Mouse (Mus musculus) cerebellum, adult 9-10 months (tissue): ENCODE data around the gene Itgb3.

Source experiments
- DNase-seq: peaks from one replicate; pipeline ENCODE4 v3.0.0; 2022

Gene Itgb3

GRCm38 (mm10) chr11:104582630-104583364 is 25.0 kb upstream of the Itgb3 start:
- no peak for DNase-seq

- no peak for DNase-seq
Measured at GRCm38 (mm10) chr11:104585495-104585894, 22.3 kb upstream of the Itgb3 start.

GRCm38 (mm10) chr11:104587904-104588303 is 19.9 kb upstream of the Itgb3 start:
- no peak for DNase-seq

GRCm38 (mm10) chr11:104588513-104588912 is 19.3 kb upstream of the Itgb3 start:
- DNase-seq: no peak

GRCm38 (mm10) chr11:104589570-104589969 is 18.2 kb upstream of the Itgb3 start:
- no peak for DNase-seq

- DNase-seq: peak; percentile 86
Measured at GRCm38 (mm10) chr11:104590148-104590547, 17.7 kb upstream of the Itgb3 start.

- DNase-seq: no peak
Measured at GRCm38 (mm10) chr11:104592066-104592835, 15.5 kb upstream of the Itgb3 start.

- no peak for DNase-seq
Measured at GRCm38 (mm10) chr11:104596365-104596764, 11.4 kb upstream of the Itgb3 start.

GRCm38 (mm10) chr11:104599265-104599945 is 8.4 kb upstream of the Itgb3 start:
- no peak for DNase-seq

GRCm38 (mm10) chr11:104600675-104601074 is 7.1 kb upstream of the Itgb3 start:
- no peak for DNase-seq

- no peak for DNase-seq
Measured at GRCm38 (mm10) chr11:104604192-104604591, 3.6 kb upstream of the Itgb3 start.

- no peak for DNase-seq
Measured at GRCm38 (mm10) chr11:104608249-104608920, 585 bp downstream of the Itgb3 start.

- DNase-seq: no peak
Measured at GRCm38 (mm10) chr11:104609033-104609684, 1.4 kb downstream of the Itgb3 start.

GRCm38 (mm10) chr11:104609733-104610132 is 1.9 kb downstream of the Itgb3 start:
- DNase-seq: no peak

- DNase-seq: no peak
Measured at GRCm38 (mm10) chr11:104611579-104612151, 3.9 kb downstream of the Itgb3 start.

GRCm38 (mm10) chr11:104613551-104613950 is 5.8 kb downstream of the Itgb3 start:
- no peak for DNase-seq

GRCm38 (mm10) chr11:104614130-104614529 is 6.3 kb downstream of the Itgb3 start:
- DNase-seq: no peak

- no peak for DNase-seq
Measured at GRCm38 (mm10) chr11:104616182-104616581, 8.4 kb downstream of the Itgb3 start.

GRCm38 (mm10) chr11:104618638-104619076 is 10.9 kb downstream of the Itgb3 start:
- no peak for DNase-seq

- no peak for DNase-seq
Measured at GRCm38 (mm10) chr11:104619084-104620022, 11.6 kb downstream of the Itgb3 start.
